Mouse (Mus musculus): ENCODE data around the gene Cdc14a.

DNA sequence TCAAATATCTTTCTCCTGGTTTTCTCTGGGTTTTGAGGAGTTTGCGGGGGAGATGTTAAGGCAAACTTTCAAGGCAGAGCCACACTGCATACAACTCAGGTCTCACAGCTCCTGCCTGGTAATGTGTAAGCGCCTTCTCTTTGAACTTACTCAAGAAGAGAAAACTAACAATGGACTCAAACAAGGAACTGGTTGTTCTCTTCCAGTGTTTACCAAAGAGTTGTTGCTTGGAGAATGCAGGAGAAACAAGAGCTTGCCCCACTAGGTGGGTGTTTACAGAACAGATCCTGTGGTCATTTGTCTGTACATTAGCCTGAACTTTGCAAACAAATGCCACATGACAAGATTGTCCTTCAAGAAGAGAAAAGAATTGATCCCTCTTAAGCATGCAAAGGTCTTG lies 48.4 kb downstream of the Cdc14a start:
- TF ChIP-seq CTCF (IDR thresholded peaks at IDR 0.05; ENCODE audit: borderline replicate concordance, extremely low read depth, insufficient read depth, insufficient read length) (no peak), POLR2A (IDR thresholded peaks at IDR 0.05; ENCODE audit: borderline replicate concordance, extremely low read depth, insufficient read depth, insufficient read length, poor library complexity, severe bottlenecking) (no peak)
